Mouse (Mus musculus) heart, postnatal 0 days (tissue): Measurements from ENCODE around the gene Olfr1097.

Source experiments
- CTCF ChIP-seq: IDR thresholded peaks from 2 replicates; pipeline ENCODE4 v1.5.1; 2016; ENCODE audit warnings: antibody characterized with exemption, control low read depth, low read depth
- EP300 ChIP-seq: IDR thresholded peaks from 2 replicates; pipeline ENCODE4 v1.6.1; 2016; ENCODE audit warnings: antibody characterized with exemption, low read depth

GRCm38 (mm10) chr2:86926557-86926956 lies 34.5 kb upstream of the Olfr1097 start:
- no peak for TF ChIP-seq CTCF
- no peak for TF ChIP-seq EP300
